10 mouse cellular contexts compared by ENCODE assay signal in the genomic region with DNA sequence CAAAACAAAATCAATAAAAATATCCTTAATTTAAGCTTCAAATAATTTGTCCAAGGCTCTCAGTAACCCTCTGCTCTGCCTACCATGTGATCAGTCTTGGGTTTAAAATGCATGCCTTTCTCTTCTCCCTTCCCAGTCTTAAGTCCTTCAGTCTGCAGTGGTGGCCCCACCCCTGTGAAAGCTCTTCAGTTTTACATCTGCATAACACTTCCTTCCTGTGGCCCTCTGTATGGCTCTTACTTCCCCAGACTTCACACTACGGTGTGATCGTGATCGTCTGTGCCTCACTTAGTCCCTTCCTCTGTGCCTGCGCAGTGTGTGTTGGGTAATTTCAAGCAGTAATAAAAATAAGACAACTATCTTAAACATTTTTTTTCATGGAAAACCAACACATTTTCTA.
DNase-seq lines count a peak whose midpoint lies in the region; ATAC-seq lines count a peak whose summit lies in the region.
"Had no signal": no experiment of that assay in that cellular context is flagged by ENCODE, and none has a peak within 500 bp of the region (broad histone marks: within the 10 kb centered on the region; RNA-seq: fewer than 3 reads in every experiment).

No protein-coding gene starts in this region.

- ATAC-seq in CD4-positive, CD25-positive, alpha-beta regulatory T cell, adult 4 months = peak; percentile 59
- ATAC-seq in monocyte, adult 5-6 weeks (replicated peaks; ENCODE audit: insufficient number of reproducible peaks, low FRiP score, low TSS enrichment, poor library complexity, severe bottlenecking) = 0 out of 2 replicates have a peak, but pooled peaks have one; percentile 50
- ATAC-seq: forebrain, postnatal 0 days; intestine, embryonic 15.5 days had no signal

- DNase-seq in ZHBTc4 (ENCODE audit: low read depth, low spot score) = peak; percentile 64
- peak; percentile 20 to 27 for DNase-seq in thymus, postnatal 36 days
- DNase-seq in adipocyte (ENCODE audit: low spot score) = no peak
- no peak for DNase-seq in kidney, postnatal 4 days
- no peak for DNase-seq in adrenal gland, postnatal 36 days
- DNase-seq: cerebellum, adult 9-11 months; forebrain, postnatal 0 days had no signal

Comparison
In these comparisons a context has a peak if more than half of its experiments do, and no peak if none do; other contexts are left out.
1. DNase-seq: peak in ZHBTc4 (single experiment) and thymus, postnatal 36 days (2 of 2); none in adipocyte (single experiment), kidney, postnatal 4 days (0 of 2) and adrenal gland, postnatal 36 days (0 of 2).